In genomic region chr12:56528881-56529681, GRCm38 (mm10) we compare ENCODE assay signal across 20 mouse cellular contexts. TPM values are rescaled to one million over a fixed set of nuclear protein-coding genes. Genes with fewer than 3 reads are reported as not detected.
DNase-seq lines count a peak whose midpoint lies in the region; ATAC-seq and TF ChIP-seq lines count a peak whose summit lies in the region.
"Had no signal": no experiment of that assay in that cellular context is flagged by ENCODE, and none has a peak within 500 bp of the region (broad histone marks: within the 10 kb centered on the region; RNA-seq: fewer than 3 reads in every experiment).

No protein-coding gene starts in this region.

- H3K4me1 ChIP-seq in hindbrain, embryonic 11.5 days (replicated peaks; ENCODE audit: control insufficient read depth, insufficient read depth, low read length), result no peaks in the 10 kb centered on the region
- no peaks in the 10 kb centered on the region for H3K4me1 ChIP-seq in hindbrain, postnatal 0 days (ENCODE audit: insufficient read depth, low read length)
- H3K4me1 ChIP-seq in forebrain, embryonic 13.5 days, result peaks cover 6% of the 10 kb centered on the region; the same call in 1 of the 2 replicates
- H3K4me1 ChIP-seq in lung, embryonic 16.5 days (replicated peaks; ENCODE audit: control insufficient read depth, insufficient read depth, low read length), result no peaks in the 10 kb centered on the region
- H3K4me1 ChIP-seq in midbrain, embryonic 15.5 days, result no peaks in the 10 kb centered on the region; the same call in 1 of the 2 replicates
- H3K4me1 ChIP-seq: liver, embryonic 12.5 days had no signal

- no peak for TF ChIP-seq CTCF in hindbrain, postnatal 0 days (IDR thresholded peaks at IDR 0.05; ENCODE audit: low read depth)

- no peak overlapping the region for H3K9ac ChIP-seq in hindbrain, embryonic 11.5 days (ENCODE audit: low read depth, low read length)
- H3K9ac ChIP-seq in hindbrain, postnatal 0 days (replicated peaks; ENCODE audit: low read length), result no peak overlapping the region
- H3K9ac ChIP-seq in forebrain, embryonic 13.5 days, result peak overlapping the region; percentile 51
- peak overlapping the region; percentile 72 for H3K9ac ChIP-seq in lung, embryonic 16.5 days (ENCODE audit: low read length)
- no peak overlapping the region for H3K9ac ChIP-seq in midbrain, embryonic 15.5 days
- H3K9ac ChIP-seq: liver, embryonic 12.5 days had no signal

- ATAC-seq in hindbrain, embryonic 11.5 days (ENCODE audit: low FRiP score), result no peak
- no peak for ATAC-seq in hindbrain, postnatal 0 days
- no peak for ATAC-seq in forebrain, embryonic 13.5 days
- ATAC-seq in lung, embryonic 16.5 days (ENCODE audit: low read depth), result peak; percentile 69
- no peak for ATAC-seq in midbrain, embryonic 15.5 days (replicated peaks)
- ATAC-seq: activated CD4-positive, CD25-positive, alpha-beta regulatory T cell, adult 4 months; inflammation-experienced regulatory T-cells, adult 6 months; liver, embryonic 12.5 days had no signal

- DNase-seq in hindbrain, embryonic 11.5 days (ENCODE audit: low spot score), result peak; percentile 55
- no peak for DNase-seq in hindbrain, postnatal 0 days (ENCODE audit: low spot score)
- DNase-seq in urinary bladder, postnatal 36 days (ENCODE audit: low spot score in 2 of 2), result no peak
- DNase-seq in kidney, adult 8-10 months, result no peak
- no peak for DNase-seq in testis, postnatal 10 days (ENCODE audit: low spot score)
- DNase-seq: cerebellum, adult 11-12 months; gastrocnemius, postnatal 36 days; heart, postnatal 10 days; kidney, postnatal 4 days; right cerebral cortex, postnatal 14 days; thymus, postnatal 36 days had no signal

- no peak overlapping the region for H3K27ac ChIP-seq in hindbrain, embryonic 11.5 days (ENCODE audit: low read depth, low read length)
- H3K27ac ChIP-seq in hindbrain, postnatal 0 days, result no peak overlapping the region
- peak overlapping the region; percentile 68 for H3K27ac ChIP-seq in forebrain, embryonic 13.5 days
- peak overlapping the region; percentile 90 for H3K27ac ChIP-seq in lung, embryonic 16.5 days (ENCODE audit: low read length)
- 0 out of 2 replicates have a peak overlapping the region, but pooled peaks have one; percentile 1 for H3K27ac ChIP-seq in midbrain, embryonic 15.5 days
- H3K27ac ChIP-seq: liver, embryonic 12.5 days had no signal

- no peaks in the 10 kb centered on the region for H3K36me3 ChIP-seq in hindbrain, embryonic 11.5 days (ENCODE audit: control insufficient read depth, insufficient read depth, low read length)
- H3K36me3 ChIP-seq in hindbrain, postnatal 0 days (ENCODE audit: insufficient read depth, low read length), result no peaks in the 10 kb centered on the region
- no peaks in the 10 kb centered on the region for H3K36me3 ChIP-seq in forebrain, embryonic 13.5 days (ENCODE audit: poor library complexity, severe bottlenecking)
- H3K36me3 ChIP-seq in lung, embryonic 16.5 days (ENCODE audit: control insufficient read depth, insufficient read depth, low read length), result no peaks in the 10 kb centered on the region
- H3K36me3 ChIP-seq in midbrain, embryonic 15.5 days (replicated peaks), result no peaks in the 10 kb centered on the region
- H3K36me3 ChIP-seq: liver, embryonic 12.5 days had no signal

- H3K4me2 ChIP-seq in hindbrain, embryonic 11.5 days (replicated peaks; ENCODE audit: low read depth, low read length), result no peak overlapping the region
- H3K4me2 ChIP-seq in hindbrain, postnatal 0 days (ENCODE audit: low read depth, low read length), result no peak overlapping the region
- peak overlapping the region; percentile 48 for H3K4me2 ChIP-seq in forebrain, embryonic 13.5 days
- peak overlapping the region; percentile 61 for H3K4me2 ChIP-seq in lung, embryonic 16.5 days (ENCODE audit: low read depth, low read length)
- no peak overlapping the region for H3K4me2 ChIP-seq in midbrain, embryonic 15.5 days
- H3K4me2 ChIP-seq: liver, embryonic 12.5 days had no signal

- H3K9me3 ChIP-seq in hindbrain, embryonic 11.5 days (ENCODE audit: control insufficient read depth, low read length), result no peaks in the 10 kb centered on the region
- no peaks in the 10 kb centered on the region for H3K9me3 ChIP-seq in hindbrain, postnatal 0 days (ENCODE audit: low read length)
- no peaks in the 10 kb centered on the region for H3K9me3 ChIP-seq in forebrain, embryonic 13.5 days (replicated peaks)
- H3K9me3 ChIP-seq in lung, embryonic 16.5 days (ENCODE audit: control insufficient read depth, low read length), result no peaks in the 10 kb centered on the region
- no peaks in the 10 kb centered on the region for H3K9me3 ChIP-seq in midbrain, embryonic 15.5 days
- H3K9me3 ChIP-seq: liver, embryonic 12.5 days had no signal

- WGBS in hindbrain, embryonic 11.5 days, result under 1% methylated on average over 36 of the region's 36 CpGs
- under 1% methylated on average over 36 of the region's 36 CpGs for WGBS in hindbrain, postnatal 0 days
- 1% methylated on average over 36 of the region's 36 CpGs for WGBS in forebrain, embryonic 13.5 days
- under 1% methylated on average over 36 of the region's 36 CpGs for WGBS in lung, embryonic 16.5 days
- WGBS in midbrain, embryonic 15.5 days, result 1% methylated on average over 36 of the region's 36 CpGs

- H3K4me3 ChIP-seq in hindbrain, embryonic 11.5 days (ENCODE audit: low read depth, low read length), result no peak overlapping the region
- no peak overlapping the region for H3K4me3 ChIP-seq in hindbrain, postnatal 0 days (ENCODE audit: low read length)
- peak overlapping the region; percentile 34 for H3K4me3 ChIP-seq in forebrain, embryonic 13.5 days
- H3K4me3 ChIP-seq in lung, embryonic 16.5 days (ENCODE audit: low read length), result peak overlapping the region; percentile 62
- peak overlapping the region; percentile 6; the same call in 1 of the 2 replicates for H3K4me3 ChIP-seq in midbrain, embryonic 15.5 days
- H3K4me3 ChIP-seq: liver, embryonic 12.5 days had no signal

- peaks cover 91% of the 10 kb centered on the region for H3K27me3 ChIP-seq in hindbrain, embryonic 11.5 days (ENCODE audit: control insufficient read depth, insufficient read depth, low read length)
- H3K27me3 ChIP-seq in hindbrain, postnatal 0 days (ENCODE audit: insufficient read depth, low read length), result peaks cover 92% of the 10 kb centered on the region
- H3K27me3 ChIP-seq in forebrain, embryonic 13.5 days, result peaks cover 95% of the 10 kb centered on the region
- peaks cover 70% of the 10 kb centered on the region for H3K27me3 ChIP-seq in lung, embryonic 16.5 days (ENCODE audit: control insufficient read depth, insufficient read depth, low read depth, low read length)
- peaks cover 90% of the 10 kb centered on the region for H3K27me3 ChIP-seq in midbrain, embryonic 15.5 days (replicated peaks)

RNA-seq across cellular contexts. Expression of gene Nkx2-1, which starts 7.6 kb away (rescaled TPM):
- 0.11 and 0.29 TPM in 2 replicates for polyA plus RNA-seq in hindbrain, embryonic 11.5 days (2014; fragmentation: Nextera tagmentation; extraction: Ambion mirVana)
- total RNA-seq in hindbrain, postnatal 0 days (2014; rRNA removed), result 0.25 and 0.42 TPM in 2 replicates
- not detected in 2 replicates for polyA plus RNA-seq in hindbrain, postnatal 0 days (2015; fragmentation: Nextera tagmentation; extraction: Ambion mirVana)
- 12.4 and 22.6 TPM in 2 replicates for polyA plus RNA-seq in forebrain, embryonic 13.5 days (2015; fragmentation: Nextera tagmentation; extraction: Ambion mirVana)
- 74.8 and 91.7 TPM in 2 replicates for polyA plus RNA-seq in lung, embryonic 16.5 days (2015; fragmentation: Nextera tagmentation; extraction: Ambion mirVana)
- 6.3 and 8.0 TPM in 2 replicates for polyA plus RNA-seq in midbrain, embryonic 15.5 days (2015; fragmentation: Nextera tagmentation; extraction: Ambion mirVana)
- total RNA-seq: gastrocnemius, postnatal 36 days; heart, postnatal 10 days; neutrophil, adult 5-6 weeks had no signal
- polyA plus RNA-seq: activated CD4-positive, CD25-positive, alpha-beta regulatory T cell, adult 4 months; C2C12; inflammation-experienced regulatory T-cells, adult 6 months; liver, embryonic 12.5 days; stomach, embryonic 14.5 days had no signal

Comparison
In these comparisons a context has a peak if more than half of its experiments do, and no peak if none do; other contexts are left out.
1. H3K27ac ChIP-seq: peak in forebrain, embryonic 13.5 days (single experiment), lung, embryonic 16.5 days (single experiment) and midbrain, embryonic 15.5 days (single experiment); none in hindbrain, embryonic 11.5 days (single experiment) and hindbrain, postnatal 0 days (single experiment).
2. H3K4me2 ChIP-seq: peak in forebrain, embryonic 13.5 days (single experiment) and lung, embryonic 16.5 days (single experiment); none in hindbrain, embryonic 11.5 days (single experiment), hindbrain, postnatal 0 days (single experiment) and midbrain, embryonic 15.5 days (single experiment).
3. H3K4me3 ChIP-seq: peak in forebrain, embryonic 13.5 days (single experiment), lung, embryonic 16.5 days (single experiment) and midbrain, embryonic 15.5 days (single experiment); none in hindbrain, embryonic 11.5 days (single experiment) and hindbrain, postnatal 0 days (single experiment).
4. H3K9ac ChIP-seq: peak in forebrain, embryonic 13.5 days (single experiment) and lung, embryonic 16.5 days (single experiment); none in hindbrain, embryonic 11.5 days (single experiment), hindbrain, postnatal 0 days (single experiment) and midbrain, embryonic 15.5 days (single experiment).